Mouse (Mus musculus) left cerebral cortex, postnatal 36 days (tissue): ENCODE measurements around the gene Foxd4. TPM values are rescaled to one million over a fixed set of nuclear protein-coding genes. Genes with fewer than 3 reads are reported as not detected.

Experiments
- DNase-seq, 2 experiments: peaks; one replicate each; pipeline ENCODE4 v3.0.0; 2021 to 2022; ENCODE audit warnings: low spot score in 2 of 2, mixed read lengths in 1 of 2
- intact Hi-C: fragments of 180-260 bp; cut with DNase I; formaldehyde crosslinking; loops from one replicate; pipeline ENCODE4 v1.15.1; 2025
- total RNA-seq, 2 experiments: library from RNA; stranded (reverse); gene quantifications; 2 replicates each; pipeline ENCODE4 v1.2.3; 2021

Gene Foxd4
- total RNA-seq, result not detected

DNA sequence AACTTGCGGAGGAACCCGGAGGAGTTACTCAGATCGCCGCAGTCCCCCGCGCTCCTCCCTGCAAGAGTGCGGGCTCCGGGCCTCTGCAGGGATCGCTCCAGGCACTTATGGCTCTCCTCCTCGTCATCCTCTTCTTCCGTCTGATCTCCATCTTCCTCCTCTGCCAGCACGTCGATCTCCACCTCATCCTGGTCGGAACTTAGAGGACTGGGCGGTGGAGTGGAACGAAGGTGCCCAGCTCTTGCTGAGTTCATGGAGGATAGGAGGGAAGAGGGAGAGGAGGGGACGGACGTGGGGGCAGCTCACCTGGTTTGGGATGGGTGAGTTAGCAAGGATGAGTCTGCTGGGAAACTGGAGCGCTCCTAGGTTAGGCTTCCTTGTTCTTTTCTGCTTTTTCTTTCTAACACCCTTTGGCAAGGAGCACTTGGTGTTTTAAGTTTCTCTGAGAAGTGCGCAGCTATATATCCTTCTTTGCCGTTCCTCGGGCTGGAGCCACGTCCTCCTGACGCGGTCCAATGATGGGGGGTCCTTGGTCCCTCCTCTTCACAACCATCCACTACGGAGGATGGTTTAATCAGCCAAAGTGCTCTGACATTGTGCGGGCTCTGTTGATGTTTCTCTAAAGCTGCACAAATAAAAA, at the start of gene Foxd4:
TSS of gene Foxd4 (minus strand) at position 617 of the 640 bp plus-strand sequence.
- DNase-seq, result no peak
- intact Hi-C loops, result loop anchor here (5.0 kb wide), 1 partner anchor 772 kb away; the partner anchor contains the start of gene Dmrt2

DNA sequence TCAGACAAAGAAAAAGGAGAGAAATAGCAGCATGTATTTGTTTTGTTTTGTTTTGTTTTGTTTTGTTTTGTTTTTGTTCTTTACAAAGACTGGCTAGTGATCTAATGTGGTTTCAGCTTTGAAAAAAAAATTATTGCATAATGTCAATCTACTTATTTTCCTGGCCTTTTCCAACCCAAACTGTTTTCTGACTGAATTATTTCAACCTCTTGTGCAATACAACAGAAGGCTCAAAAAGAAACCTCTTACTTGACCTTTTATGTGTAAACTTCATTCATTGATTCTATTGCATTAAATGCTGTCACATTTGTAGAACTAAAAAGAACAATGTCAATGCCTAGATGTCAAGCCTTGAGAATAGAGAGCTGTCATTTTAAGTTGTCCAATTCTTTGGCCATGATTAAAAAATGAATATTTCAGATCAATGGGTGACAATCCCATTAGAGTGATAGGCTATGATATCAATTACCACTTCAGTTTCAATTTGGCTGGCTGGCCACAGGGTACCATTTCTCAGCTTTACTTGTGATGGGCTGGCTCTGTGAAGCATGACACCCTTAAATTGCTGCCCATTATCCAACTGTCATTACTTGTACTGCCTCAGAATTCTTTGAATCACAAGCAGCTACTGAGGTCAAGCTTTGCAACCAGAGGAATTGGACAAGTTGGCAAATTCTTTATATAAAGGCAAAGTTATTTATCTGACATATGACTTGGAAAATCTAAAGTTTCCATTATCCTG, 44.7 kb upstream of the Foxd4 start:
- DNase-seq, result no peak
- intact Hi-C loops, result no loop called here

DNA sequence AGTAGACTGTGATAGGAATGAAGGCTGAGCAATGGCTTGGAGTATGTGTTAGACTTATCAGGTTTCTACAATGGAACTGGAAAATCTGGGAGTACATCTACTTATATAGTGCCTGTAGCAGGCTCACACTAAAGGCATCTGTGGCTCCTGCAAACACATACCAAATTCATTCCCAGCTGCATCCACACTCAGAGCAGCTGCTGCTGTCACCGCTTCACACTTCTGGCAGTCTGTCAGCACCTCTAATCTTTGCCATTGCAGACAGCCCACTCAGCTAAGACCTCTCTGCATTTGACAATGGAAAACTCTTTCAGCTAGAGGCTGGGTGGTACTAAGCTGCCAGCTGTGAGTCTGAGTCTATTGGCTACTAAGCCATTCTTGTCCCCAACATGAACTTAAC, 36.1 kb upstream of the Foxd4 start:
- intact Hi-C loops, result no loop called here
- no peak for DNase-seq

DNA sequence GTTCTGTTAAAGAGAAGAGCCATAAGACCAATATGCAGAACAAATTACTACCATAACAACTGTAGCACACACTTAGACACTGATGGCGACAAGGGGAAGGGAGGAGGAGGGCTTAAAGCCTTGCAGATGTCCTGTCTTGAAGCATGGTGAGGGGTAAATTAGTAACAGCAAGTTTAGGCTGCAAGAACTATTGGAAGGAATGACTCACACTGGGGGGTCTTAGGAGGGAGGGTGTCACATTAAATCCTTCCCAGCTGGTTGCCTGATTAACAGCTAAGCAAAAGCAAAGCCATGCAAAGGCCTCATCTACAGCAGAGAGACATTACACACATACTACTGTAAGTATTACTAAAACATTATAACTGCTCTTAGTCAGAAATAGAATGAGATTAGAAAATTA, 28.0 kb upstream of the Foxd4 start:
- DNase-seq, result no peak
- intact Hi-C loops, result no loop called here

DNA sequence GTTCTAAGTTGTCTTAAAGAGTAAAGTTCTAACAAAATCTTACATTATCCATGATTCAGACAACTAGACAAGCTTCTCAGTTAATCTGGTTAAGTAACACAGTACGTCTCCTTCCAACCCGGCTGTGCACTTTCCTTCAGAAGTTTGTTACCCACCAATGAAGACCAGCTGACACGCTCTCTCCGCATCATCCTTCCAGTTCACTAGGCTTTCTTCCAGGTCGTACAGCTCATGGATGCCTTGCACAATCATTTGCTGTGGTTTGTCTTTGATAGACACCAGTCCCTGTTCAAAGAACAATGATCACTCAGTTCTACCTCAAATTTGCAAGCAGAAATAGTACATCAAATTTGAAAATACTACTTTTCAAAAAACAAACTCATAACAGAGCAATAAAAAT, 19.9 kb upstream of the Foxd4 start:
- intact Hi-C loops, result no loop called here

DNA sequence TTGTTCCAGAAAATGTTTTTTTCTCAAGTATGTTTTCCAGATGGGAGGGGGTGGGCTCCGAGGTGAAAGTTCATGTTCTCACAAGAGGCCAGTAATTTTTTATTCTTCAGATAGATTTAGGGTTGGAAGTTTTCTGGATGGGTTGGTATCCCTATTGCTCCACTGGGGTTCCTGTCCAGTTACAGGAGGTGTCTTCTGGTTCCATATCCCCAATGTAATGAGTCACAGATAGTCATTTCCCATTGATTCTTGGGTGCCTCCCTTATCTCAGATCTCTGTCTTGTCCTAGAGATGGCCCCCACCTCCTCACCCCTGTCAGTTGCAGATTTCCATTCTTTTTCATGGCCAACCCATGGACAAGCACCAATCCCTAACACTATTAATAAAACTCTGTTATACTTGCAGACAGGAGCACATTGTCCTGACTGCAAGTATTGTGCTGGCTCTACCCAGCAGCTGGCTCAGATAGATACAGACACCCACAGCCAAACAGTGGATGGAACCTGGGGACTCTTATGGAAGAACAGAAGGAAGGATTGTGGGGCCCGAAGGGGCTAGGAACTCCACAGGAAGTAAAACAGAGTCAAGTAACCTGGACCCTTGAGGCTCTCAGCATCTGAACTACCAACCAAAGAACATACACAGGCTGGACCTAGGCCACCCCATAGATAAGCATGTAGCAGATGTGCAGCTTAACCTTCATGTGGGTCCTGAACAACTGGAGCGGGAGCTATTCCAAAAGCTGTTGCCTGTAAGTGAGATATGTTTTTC, 7.6 kb upstream of the Foxd4 start:
- intact Hi-C loops, result no loop called here
- no peak for DNase-seq

More for the DNA sequence above, 19.9 kb upstream of the Foxd4 start:
- no peak for DNase-seq

DNA sequence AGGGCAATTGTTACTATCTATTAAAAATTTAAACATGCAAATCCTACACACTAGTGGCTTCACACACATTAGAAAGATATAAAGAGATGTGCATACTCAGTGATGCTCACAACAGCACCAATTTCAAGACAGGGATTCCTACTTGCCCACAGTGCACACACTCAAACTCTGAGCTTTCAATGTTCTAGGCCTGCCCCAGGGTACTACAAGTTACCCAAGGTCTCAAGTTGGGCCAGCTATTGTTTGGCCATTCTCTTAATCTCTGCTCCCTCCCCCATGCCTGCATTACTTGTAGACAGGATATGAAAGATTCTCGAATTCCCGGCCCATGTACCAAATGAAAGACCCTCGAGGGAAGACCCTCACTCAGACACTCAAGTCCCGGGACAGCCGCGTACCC, 6.7 kb upstream of the Foxd4 start:
- intact Hi-C loops, result no loop called here
- no peak for DNase-seq

DNA sequence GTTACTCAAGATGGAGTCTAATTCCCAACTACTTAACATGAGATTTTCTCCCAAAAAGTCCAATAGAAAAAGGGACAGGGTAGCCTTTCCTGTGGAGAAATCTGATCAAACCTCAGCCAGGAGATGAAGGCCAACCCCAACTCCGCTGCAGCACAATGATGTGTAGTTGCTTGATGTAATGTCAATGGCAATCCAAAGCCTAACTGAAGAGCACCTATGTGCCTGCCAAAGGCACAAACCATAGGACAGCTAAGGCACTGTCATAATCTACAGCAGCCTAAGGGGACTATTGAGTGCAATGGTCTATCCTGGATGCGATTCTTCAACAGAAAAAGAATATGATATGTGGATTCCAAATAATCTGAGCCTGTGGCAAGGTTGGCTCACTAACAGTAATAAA, 1.8 kb upstream of the Foxd4 start:
- intact Hi-C loops, result loop anchor here (5.0 kb wide), 1 partner anchor 769 kb away; the partner anchor contains the start of gene Dmrt2
- no peak for DNase-seq

DNA sequence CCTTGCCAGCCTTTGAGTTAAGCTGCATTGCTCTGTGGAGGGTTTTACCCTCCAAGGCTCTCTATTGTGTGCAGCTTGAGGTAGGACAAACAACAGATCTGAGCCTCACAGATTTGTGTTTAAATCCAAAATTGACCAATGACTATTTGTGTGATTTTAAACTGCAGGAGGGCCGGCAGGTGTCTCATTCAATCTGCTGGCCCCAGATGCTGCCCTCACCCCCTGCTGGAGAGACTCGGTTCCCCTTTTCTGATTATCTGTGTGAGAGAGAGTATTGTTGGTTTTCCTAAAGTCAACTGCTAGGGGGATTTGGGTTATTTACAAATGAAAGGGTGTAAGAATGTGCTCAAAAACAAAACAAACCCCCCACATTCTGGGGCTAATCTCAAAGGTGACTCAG, 1.3 kb upstream of the Foxd4 start:
- intact Hi-C loops, result loop anchor here (5.0 kb wide), 1 partner anchor 770 kb away; the partner anchor contains the start of gene Dmrt2
- DNase-seq, result no peak

DNA sequence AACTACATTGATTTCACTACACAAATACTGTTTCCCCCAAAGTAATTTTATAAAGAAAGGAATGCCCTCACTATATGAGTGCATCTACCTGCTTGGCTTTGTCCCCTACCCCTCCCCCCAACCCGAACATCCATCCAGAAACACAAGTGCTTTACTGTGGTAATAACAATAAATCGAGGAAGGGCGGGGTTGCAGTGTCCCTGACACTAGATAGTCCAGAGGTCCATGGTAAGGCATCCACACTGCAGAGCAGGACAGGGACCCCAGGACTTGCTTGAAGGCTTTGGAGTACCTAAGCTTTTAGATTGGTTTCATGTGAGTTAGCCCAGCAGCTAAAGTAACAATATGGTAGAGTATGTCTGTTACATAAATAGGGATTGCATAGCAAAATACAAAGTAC, 669 bp upstream of the Foxd4 start:
- DNase-seq, result no peak
- intact Hi-C loops, result loop anchor here (5.0 kb wide), 1 partner anchor 771 kb away; the partner anchor contains the start of gene Dmrt2

DNA sequence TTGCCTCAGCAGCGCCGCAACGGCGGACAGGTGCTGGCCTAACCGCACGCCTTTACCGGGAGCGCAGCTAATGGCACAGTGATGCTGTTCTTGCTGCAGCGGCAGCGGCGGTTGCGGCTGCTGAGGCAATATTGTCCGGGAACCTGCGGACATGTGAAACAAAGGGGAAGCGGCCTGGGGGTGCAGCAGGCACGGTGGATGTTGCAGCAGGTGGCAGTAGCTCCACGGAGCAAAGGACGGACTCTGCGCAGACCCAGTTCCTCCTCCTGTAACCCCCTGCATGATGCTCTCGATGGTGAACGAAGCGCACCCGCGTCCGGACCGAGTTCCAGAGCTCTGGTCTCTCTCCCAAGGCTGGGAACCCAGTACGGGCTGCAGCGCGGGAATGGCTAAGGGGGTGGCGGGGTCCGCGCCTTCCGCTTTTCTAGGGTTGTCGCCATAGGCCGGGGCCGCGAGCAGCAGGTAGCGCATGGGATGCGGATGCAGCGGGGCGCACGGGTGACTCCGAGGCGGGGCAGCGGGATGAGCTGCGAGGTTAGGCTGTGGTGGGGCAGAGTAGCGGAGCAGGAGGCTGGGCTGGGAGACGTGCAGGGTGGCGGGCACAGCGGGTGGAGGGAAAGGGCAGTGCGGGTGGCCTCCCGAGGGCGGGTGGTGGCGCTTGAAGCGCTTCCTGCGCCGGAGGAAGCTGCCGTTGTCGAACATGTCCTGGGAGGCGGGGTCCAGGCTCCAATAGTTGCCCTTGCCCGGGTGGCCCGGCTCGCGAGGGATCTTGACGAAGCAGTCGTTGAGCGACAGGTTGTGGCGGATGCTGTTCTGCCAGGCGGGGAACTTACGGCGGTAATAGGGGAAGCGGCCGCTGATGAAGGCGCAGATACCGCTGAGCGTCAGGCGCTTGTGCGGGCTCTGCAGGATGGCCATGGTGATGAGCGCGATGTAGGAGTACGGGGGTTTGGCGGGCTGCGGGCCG, 1.1 kb downstream of the Foxd4 start:
- intact Hi-C loops, result loop anchor here (5.0 kb wide), 2 partner anchors 707 to 772 kb away; partner anchors contain the start of gene Dmrt2
- DNase-seq, result no peak

DNA sequence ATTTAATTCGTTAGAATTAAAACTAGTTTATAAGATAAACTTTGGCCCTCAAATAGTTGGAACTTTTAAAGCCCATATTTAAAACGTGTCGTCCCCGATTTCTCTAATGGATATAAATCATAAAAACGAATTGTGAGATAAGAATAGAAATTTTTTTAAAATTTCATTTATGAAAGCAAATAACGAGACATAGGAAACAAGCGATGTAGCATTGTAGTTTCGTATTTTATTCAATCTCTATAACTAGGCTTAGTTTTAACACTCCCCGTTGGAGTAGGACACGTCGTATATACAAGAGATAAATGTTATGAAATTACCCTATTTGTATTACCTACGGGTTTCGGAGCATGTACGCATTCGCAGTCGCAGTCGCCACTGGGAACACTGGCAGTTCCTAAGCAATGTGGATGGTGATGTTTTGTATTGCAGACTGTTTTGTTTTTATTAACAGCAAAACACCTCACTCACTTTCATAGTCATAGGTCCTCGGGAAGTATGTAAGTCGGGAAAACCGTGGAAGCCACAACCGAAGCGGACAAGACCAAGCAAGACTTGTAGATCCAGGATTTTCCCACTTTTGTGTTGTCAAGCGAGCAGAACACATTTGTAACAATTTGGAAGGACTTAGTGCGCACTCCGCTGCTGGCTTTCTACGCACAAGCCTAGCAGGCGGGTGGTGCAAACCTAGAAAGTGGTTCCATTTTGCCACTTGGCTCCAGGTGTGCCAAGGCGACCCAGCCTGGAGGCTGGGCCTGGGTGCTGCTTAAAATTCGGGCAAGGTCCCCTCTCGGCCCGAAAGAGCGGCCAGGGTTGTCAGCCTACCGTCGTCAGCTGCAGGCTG, 2.0 kb downstream of the Foxd4 start:
- intact Hi-C loops, result loop anchor here (5.0 kb wide), 1 partner anchor 708 kb away; no protein-coding TSS in a partner anchor
- DNase-seq, result peak in 1 of 2 experiments; percentile 17

DNA sequence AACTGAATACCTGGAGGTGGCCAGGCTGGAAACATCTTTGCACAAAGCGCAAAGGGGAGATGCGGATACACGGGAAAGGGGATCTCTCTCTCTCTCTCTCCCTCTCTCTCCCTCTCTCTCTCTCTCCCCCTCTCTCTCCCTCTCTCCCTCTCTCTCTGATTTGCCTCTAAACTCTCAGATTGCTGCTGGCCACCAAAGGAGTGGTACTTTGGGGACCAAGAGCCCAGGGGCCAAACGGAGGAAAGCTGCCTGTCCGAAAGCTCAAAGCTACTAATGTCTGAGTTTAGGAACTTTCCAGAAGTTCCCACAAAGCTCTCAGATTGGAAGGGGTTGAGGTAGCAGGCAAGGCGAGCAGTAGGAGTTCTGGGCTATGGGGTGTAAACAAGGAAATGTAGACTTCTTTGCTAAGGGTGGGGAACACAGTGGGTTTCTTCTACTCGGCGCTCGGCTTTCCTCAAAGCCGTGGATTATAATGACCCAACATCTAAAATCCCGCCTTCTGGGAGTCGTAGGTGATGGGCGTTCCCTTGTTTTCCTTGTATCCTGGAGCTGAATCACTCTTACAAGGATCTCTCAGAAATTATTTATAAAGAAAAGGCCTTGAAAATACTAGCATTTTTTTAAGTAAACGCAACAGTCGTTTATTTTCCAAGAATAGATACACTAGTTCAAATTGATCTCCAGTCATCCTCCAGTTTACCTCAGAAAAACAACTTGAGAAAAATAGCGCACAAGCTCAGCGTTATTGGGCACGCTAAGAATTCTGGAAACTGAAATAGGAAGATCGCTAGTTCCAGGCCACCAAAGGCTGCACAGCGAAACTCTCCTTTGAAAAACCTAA, 2.9 kb downstream of the Foxd4 start:
- intact Hi-C loops, result loop anchor here (5.0 kb wide), 1 partner anchor 709 kb away; no protein-coding TSS in a partner anchor
- no peak for DNase-seq

DNA sequence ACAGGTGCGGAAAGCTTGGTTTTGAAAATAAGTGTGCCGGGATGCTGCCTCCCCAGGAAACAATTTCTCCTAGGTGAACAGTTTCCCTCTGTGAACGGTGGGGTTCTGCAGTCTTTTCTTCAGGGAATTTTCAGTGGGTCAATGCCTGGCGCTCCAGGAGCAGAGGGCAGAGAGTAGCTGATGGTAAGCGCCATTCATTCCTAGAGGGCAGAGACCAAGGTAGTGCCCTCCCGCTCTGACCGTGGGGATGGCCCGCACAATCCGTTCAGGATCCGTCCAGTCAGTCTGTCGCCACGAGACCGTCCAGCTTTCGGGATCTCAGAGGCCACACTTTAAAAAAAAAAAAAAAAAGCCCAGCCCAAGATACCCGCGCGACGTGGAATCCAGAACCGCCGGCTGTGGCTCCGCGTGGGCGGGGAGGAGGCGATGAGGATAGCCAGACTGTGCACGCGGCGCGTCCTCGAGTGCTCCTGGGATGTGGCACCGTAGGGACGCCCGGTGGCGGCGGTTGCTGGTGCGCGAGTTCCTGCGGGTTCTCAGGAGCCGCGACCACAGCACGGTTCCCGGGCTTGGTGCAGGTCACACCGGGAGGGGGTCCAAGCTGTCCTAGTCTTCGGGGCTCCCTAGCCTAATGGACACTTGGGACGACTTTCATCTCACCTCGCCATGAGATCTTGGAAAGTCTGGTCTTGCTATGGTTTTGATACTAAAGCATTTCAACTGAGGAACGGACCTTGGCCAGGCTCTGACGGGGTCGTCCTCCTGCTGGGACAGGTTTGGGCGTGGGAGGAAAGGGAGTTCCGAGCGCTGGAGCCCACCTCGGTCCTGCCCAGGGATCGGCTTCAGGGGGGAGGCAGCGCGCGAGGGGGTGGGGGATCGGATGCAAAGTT, 3.7 kb downstream of the Foxd4 start:
- no peak for DNase-seq
- intact Hi-C loops, result loop anchor here (5.0 kb wide), 1 partner anchor 710 kb away; no protein-coding TSS in a partner anchor

DNA sequence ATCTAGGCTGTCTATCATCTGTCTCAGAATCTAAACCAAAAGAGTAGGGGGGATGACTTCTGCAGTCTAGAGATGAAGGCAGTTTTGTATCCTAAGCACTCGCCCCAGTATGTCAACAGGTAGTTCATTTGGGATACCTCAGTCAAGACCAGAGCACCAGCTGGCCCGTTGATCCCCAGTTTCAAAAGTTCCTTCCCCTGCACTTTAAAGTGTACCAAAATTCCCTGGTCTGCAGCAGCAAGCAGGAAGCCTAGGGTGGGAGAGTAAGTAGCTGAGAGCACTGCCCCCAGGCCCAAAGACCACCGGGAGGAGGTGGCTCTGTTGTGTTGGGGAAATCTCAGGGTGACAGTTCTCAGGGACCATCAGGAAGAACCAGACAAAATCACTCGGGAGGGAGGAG, 4.5 kb downstream of the Foxd4 start:
- DNase-seq, result no peak
- intact Hi-C loops, result loop anchor here (5.0 kb wide), 1 partner anchor 711 kb away; no protein-coding TSS in a partner anchor

DNA sequence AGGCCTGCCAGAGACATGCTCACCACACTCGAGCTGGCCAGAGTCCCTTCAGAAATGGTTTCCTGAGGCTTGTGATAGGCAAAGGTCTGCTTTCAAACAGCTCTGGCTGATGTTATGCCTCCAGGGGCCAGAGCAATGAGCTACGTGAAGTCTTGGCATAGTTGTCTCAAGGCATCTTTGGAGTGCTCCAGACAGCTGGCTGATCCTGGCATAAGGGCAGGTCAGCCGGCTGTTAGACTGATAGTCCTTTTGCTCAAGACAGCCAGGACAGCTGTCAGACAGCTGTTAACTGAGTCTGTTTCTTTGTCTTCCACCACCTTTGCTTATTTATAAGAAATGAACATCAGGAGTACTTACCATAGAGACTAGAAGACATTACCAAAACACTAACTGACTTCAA, 14.1 kb downstream of the Foxd4 start:
- intact Hi-C loops, result loop anchor here (5.0 kb wide), 1 partner anchor 190 kb away; no protein-coding TSS in a partner anchor
- no peak for DNase-seq
